Mouse (Mus musculus): Measurements from ENCODE around the gene Pik3r1.

DNA sequence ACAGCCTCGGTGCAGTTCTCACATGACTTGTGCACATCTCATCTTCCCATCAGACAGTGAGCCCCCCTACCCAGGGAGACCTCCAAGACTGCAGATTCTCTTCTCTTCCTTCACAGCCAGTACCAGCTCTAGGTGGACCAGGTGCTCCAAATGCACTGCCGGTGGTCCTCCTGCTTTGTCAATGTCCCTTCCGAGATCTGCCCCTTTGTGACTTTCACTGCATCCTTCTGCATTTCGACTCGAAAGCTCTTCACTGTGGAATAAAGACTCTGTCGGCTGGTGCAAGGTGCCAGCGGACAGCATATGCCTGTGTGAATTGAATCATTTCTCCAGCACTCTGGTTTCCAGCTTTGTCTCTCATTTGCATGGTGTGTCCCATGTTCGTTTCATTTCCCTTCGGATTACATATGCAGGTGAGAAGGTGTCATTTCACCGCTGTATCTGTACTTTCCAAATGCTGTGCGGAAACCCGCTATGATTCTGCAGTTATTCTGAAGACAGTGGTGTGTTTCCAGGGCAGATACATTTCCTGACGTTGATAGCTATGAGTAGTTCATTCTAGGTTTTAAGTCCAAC is 32.1 kb upstream of the Pik3r1 start:
- TF ChIP-seq ZC3H11A (IDR thresholded peaks at IDR 0.05; ENCODE audit: borderline replicate concordance, low read depth, low read length) (no peak), HCFC1 (IDR thresholded peaks at IDR 0.05; ENCODE audit: borderline replicate concordance, insufficient read depth, low read length) (no peak), ZNF384 (IDR thresholded peaks at IDR 0.05; ENCODE audit: low read depth, low read length) (no peak), MAFK (IDR thresholded peaks at IDR 0.05; ENCODE audit: insufficient read depth, low read depth, low read length) (no peak), CHD2 (IDR thresholded peaks at IDR 0.05; ENCODE audit: low read depth, low read length) (no peak)

Data from ES-E14 (cell line).